In genomic region chr6:87500696-87501095, GRCm38 (mm10) we compare ENCODE assay signal across 23 mouse cellular contexts. TPM values are rescaled to one million over a fixed set of nuclear protein-coding genes. Genes with fewer than 3 reads are reported as not detected.
A peak's percentile ranks its signal among the peaks of the same experiment; 100 is the strongest.
DNase-seq lines count a peak whose midpoint lies in the region; ATAC-seq and TF ChIP-seq lines count a peak whose summit lies in the region.
"Had no signal": no experiment of that assay in that cellular context is flagged by ENCODE, and none has a peak within 500 bp of the region (broad histone marks: within the 10 kb centered on the region; RNA-seq: fewer than 3 reads in every experiment).

No protein-coding gene starts in this region.

- no peak overlapping the region for H3K4me2 ChIP-seq in liver, postnatal 0 days (ENCODE audit: low read depth, low read length)
- H3K4me2 ChIP-seq in liver, embryonic 11.5 days: no peak overlapping the region
- no peak overlapping the region for H3K4me2 ChIP-seq in hindbrain, postnatal 0 days (ENCODE audit: low read depth, low read length)
- H3K4me2 ChIP-seq: forebrain, embryonic 12.5 days; hindbrain, embryonic 15.5 days; lung, embryonic 15.5 days; midbrain, embryonic 15.5 days; neural tube, embryonic 12.5 days had no signal

- TF ChIP-seq EP300 in liver, postnatal 0 days (IDR thresholded peaks at IDR 0.05; ENCODE audit: low read depth): no peak

- H3K4me3 ChIP-seq in liver, postnatal 0 days (ENCODE audit: low read depth, low read length): no peak overlapping the region
- no peak overlapping the region for H3K4me3 ChIP-seq in liver, embryonic 11.5 days (ENCODE audit: low read depth, low read length)
- H3K4me3 ChIP-seq in ES-E14 (ENCODE audit: insufficient read depth in 1 of 2, low read depth in 1 of 2, low read length in 2 of 2, poor library complexity in 1 of 2, severe bottlenecking in 1 of 2) (no peak overlapping the region), macrophage (ENCODE audit: inconsistent target) (no peak overlapping the region)
- H3K4me3 ChIP-seq in hindbrain, postnatal 0 days (ENCODE audit: low read length): no peak overlapping the region
- H3K4me3 ChIP-seq: forebrain, embryonic 12.5 days; hindbrain, embryonic 15.5 days; left cerebral cortex, adult 2 months; lung, embryonic 15.5 days; midbrain, embryonic 15.5 days; neural tube, embryonic 12.5 days had no signal

- H3K9me3 ChIP-seq in liver, postnatal 0 days (ENCODE audit: low read length): no peaks in the 10 kb centered on the region
- no peaks in the 10 kb centered on the region for H3K9me3 ChIP-seq in liver, embryonic 11.5 days (ENCODE audit: control insufficient read depth, low read length)
- H3K9me3 ChIP-seq in ES-E14 (ENCODE audit: control insufficient read depth, insufficient read depth, low read depth, low read length): no peaks in the 10 kb centered on the region
- H3K9me3 ChIP-seq in hindbrain, postnatal 0 days (ENCODE audit: low read length): no peaks in the 10 kb centered on the region
- H3K9me3 ChIP-seq: forebrain, embryonic 12.5 days; hindbrain, embryonic 15.5 days; lung, embryonic 15.5 days; midbrain, embryonic 15.5 days; neural tube, embryonic 12.5 days had no signal

- H3K9ac ChIP-seq in liver, postnatal 0 days (replicated peaks): no peak overlapping the region
- H3K9ac ChIP-seq in liver, embryonic 11.5 days (ENCODE audit: low read depth, low read length): no peak overlapping the region
- no peak overlapping the region for H3K9ac ChIP-seq in ES-E14 (ENCODE audit: insufficient read depth, low read depth, low read length, poor library complexity, severe bottlenecking)
- no peak overlapping the region for H3K9ac ChIP-seq in hindbrain, postnatal 0 days (replicated peaks; ENCODE audit: low read length)
- H3K9ac ChIP-seq: forebrain, embryonic 12.5 days; hindbrain, embryonic 15.5 days; liver, embryonic 14.5 days; lung, embryonic 15.5 days; midbrain, embryonic 15.5 days; neural tube, embryonic 12.5 days had no signal

- no peaks in the 10 kb centered on the region for H3K36me3 ChIP-seq in liver, postnatal 0 days (replicated peaks; ENCODE audit: insufficient read depth, low read length)
- no peaks in the 10 kb centered on the region for H3K36me3 ChIP-seq in liver, embryonic 11.5 days (ENCODE audit: control insufficient read depth, insufficient read depth, low read length)
- H3K36me3 ChIP-seq in ES-E14 (ENCODE audit: control insufficient read depth, insufficient read depth, low read length, poor library complexity, severe bottlenecking): no peaks in the 10 kb centered on the region
- H3K36me3 ChIP-seq in macrophage (ENCODE audit: inconsistent target): peaks cover 6% of the 10 kb centered on the region; the same call in 1 of the 2 replicates
- no peaks in the 10 kb centered on the region for H3K36me3 ChIP-seq in hindbrain, postnatal 0 days (ENCODE audit: insufficient read depth, low read length)
- H3K36me3 ChIP-seq: forebrain, embryonic 12.5 days; hindbrain, embryonic 15.5 days; lung, embryonic 15.5 days; midbrain, embryonic 15.5 days; neural tube, embryonic 12.5 days had no signal

- no peaks in the 10 kb centered on the region for H3K27me3 ChIP-seq in liver, postnatal 0 days (ENCODE audit: insufficient read depth, low read length)
- H3K27me3 ChIP-seq in liver, embryonic 11.5 days (replicated peaks; ENCODE audit: control insufficient read depth, insufficient read depth, low read length): no peaks in the 10 kb centered on the region
- no peaks in the 10 kb centered on the region for H3K27me3 ChIP-seq in hindbrain, postnatal 0 days (ENCODE audit: insufficient read depth, low read length)
- H3K27me3 ChIP-seq: forebrain, embryonic 12.5 days; hindbrain, embryonic 15.5 days; lung, embryonic 15.5 days; midbrain, embryonic 15.5 days; neural tube, embryonic 12.5 days had no signal

- no peak for ATAC-seq in liver, postnatal 0 days
- no peak for ATAC-seq in liver, embryonic 11.5 days (replicated peaks; ENCODE audit: low FRiP score)
- no peak for ATAC-seq in hindbrain, postnatal 0 days
- ATAC-seq: intestine, embryonic 16.5 days; midbrain, embryonic 15.5 days had no signal

- TF ChIP-seq CTCF in liver, postnatal 0 days (IDR thresholded peaks at IDR 0.05; ENCODE audit: low read depth): no peak
- no peak for TF ChIP-seq CTCF in hindbrain, postnatal 0 days (IDR thresholded peaks at IDR 0.05; ENCODE audit: low read depth)

- H3K79me2 ChIP-seq in macrophage (ENCODE audit: inconsistent target): peaks cover 82% of the 10 kb centered on the region

- 71% methylated on average over 7 of the region's 7 CpGs for WGBS in liver, postnatal 0 days (ENCODE audit: insufficient replicate concordance)
- WGBS in liver, embryonic 11.5 days: 80% methylated on average over 7 of the region's 7 CpGs
- WGBS in macrophage (ENCODE audit: missing documents): 94% methylated on average over 7 of the region's 7 CpGs
- 88% methylated on average over 7 of the region's 7 CpGs for WGBS in hindbrain, postnatal 0 days

- H3K27ac ChIP-seq in liver, postnatal 0 days (ENCODE audit: low read depth): peak overlapping the region; percentile 70
- H3K27ac ChIP-seq in liver, embryonic 11.5 days (ENCODE audit: low read depth, low read length): no peak overlapping the region
- H3K27ac ChIP-seq in ES-E14 (ENCODE audit: insufficient read depth, low read depth, low read length, poor library complexity, severe bottlenecking) (no peak overlapping the region), macrophage (peak overlapping the region; percentile 79)
- H3K27ac ChIP-seq in hindbrain, postnatal 0 days: no peak overlapping the region
- H3K27ac ChIP-seq: forebrain, embryonic 12.5 days; hindbrain, embryonic 15.5 days; left cerebral cortex, adult 2 months; liver, embryonic 14.5 days; lung, embryonic 15.5 days; midbrain, embryonic 15.5 days; neural tube, embryonic 12.5 days; stomach, postnatal 0 days had no signal

- peaks cover 23% of the 10 kb centered on the region for H3K4me1 ChIP-seq in liver, postnatal 0 days (ENCODE audit: insufficient read depth)
- peaks cover 8% of the 10 kb centered on the region; the same call in 1 of the 2 replicates for H3K4me1 ChIP-seq in liver, embryonic 11.5 days (replicated peaks; ENCODE audit: control insufficient read depth, insufficient read depth, low read length)
- H3K4me1 ChIP-seq in ES-E14 (ENCODE audit: control insufficient read depth in 2 of 2, insufficient read depth in 2 of 2, low read length in 2 of 2, poor library complexity in 1 of 2): no peaks in the 10 kb centered on the region
- H3K4me1 ChIP-seq in hindbrain, postnatal 0 days (ENCODE audit: insufficient read depth, low read length): no peaks in the 10 kb centered on the region
- H3K4me1 ChIP-seq: hindbrain, embryonic 15.5 days; lung, embryonic 15.5 days; midbrain, embryonic 15.5 days; neural tube, embryonic 12.5 days had no signal

- no peak for DNase-seq in liver, postnatal 0 days
- DNase-seq in liver, embryonic 11.5 days (ENCODE audit: low spot score): no peak
- DNase-seq in ES-E14 (ENCODE audit: low read depth, low spot score): no peak
- DNase-seq in thymus, postnatal 4 days: peak; percentile 59
- no peak for DNase-seq in hindbrain, postnatal 0 days (ENCODE audit: low spot score)
- no peak for DNase-seq in right cerebral cortex, postnatal 25 days
- DNase-seq: adrenal gland, postnatal 25 days; cerebellum, adult 11-12 months; cerebellum, postnatal 10 days; heart, postnatal 4 days; lung, postnatal 36 days; right cerebral cortex, postnatal 14 days had no signal

- in situ Hi-C loops in ES-E14 (cut with MboI; ENCODE audit: low sequenced_read_pairs in 2 of 2, unreplicated experiment in 2 of 2): no loop called here

TF ChIP-seq in ES-E14, 5 proteins besides CTCF, POLR2A, EP300 and RAD21:
- TF ChIP-seq HCFC1 (IDR thresholded peaks at IDR 0.05; ENCODE audit: borderline replicate concordance, insufficient read depth, low read length) (no peak), MAFK (IDR thresholded peaks at IDR 0.05; ENCODE audit: insufficient read depth, low read depth, low read length) (0 out of 2 replicates have a peak, but pooled peaks have one; percentile 12)

RNA-seq across cellular contexts. Expression of gene Arhgap25, which starts 32.4 kb away (rescaled TPM):
- polyA plus RNA-seq in liver, postnatal 0 days (2015; fragmentation: Nextera tagmentation; extraction: Ambion mirVana): 6.0 TPM in 2 replicates
- 6.9 and 7.9 TPM in 2 replicates for polyA plus RNA-seq in liver, embryonic 11.5 days (2014; fragmentation: Nextera tagmentation; extraction: Ambion mirVana)
- total RNA-seq in ES-E14 (2012; rRNA removed): 0.11 and 0.13 TPM in 2 replicates
- total RNA-seq in macrophage (2018; cell fraction: chromatin; rRNA removed): 100 to 1,000 TPM in 17 of 26 experiments, 10 to 100 TPM in 9; 16.9 to 236 (median 130) TPM
- total RNA-seq in macrophage (2018; cell fraction: cytosol; rRNA removed): 100 to 1,000 TPM in 2 of 26 experiments, 10 to 100 TPM in 24; 20.6 to 107 (median 78.6) TPM
- total RNA-seq in macrophage (2018; cell fraction: nucleus; rRNA removed): 100 to 1,000 TPM in 15 of 26 experiments, 10 to 100 TPM in 11; 20.6 to 179 (median 118) TPM
- polyA plus RNA-seq in macrophage (2018): 57.1 to 128 TPM (median 92.0 TPM) in 3 replicates
- total RNA-seq in hindbrain, postnatal 0 days (2014; rRNA removed): 1.3 and 1.9 TPM in 2 replicates
- 1.8 and 1.9 TPM in 2 replicates for polyA plus RNA-seq in hindbrain, postnatal 0 days (2015; fragmentation: Nextera tagmentation; extraction: Ambion mirVana)
- polyA plus RNA-seq: C2C12 had no signal

Comparison
In these comparisons a context has a peak if more than half of its experiments do, and no peak if none do; other contexts are left out.
1. H3K27ac ChIP-seq: peak in liver, postnatal 0 days (single experiment) and macrophage (single experiment); none in liver, embryonic 11.5 days (single experiment), ES-E14 (single experiment) and hindbrain, postnatal 0 days (single experiment).